Mouse (Mus musculus): ENCODE measurements at regions not wholly inside any gene's neighbourhood (a gene's known extent, or its start where the extent isn't known, plus 50 kb on each side); places are given as distances from the start of the nearest gene placed in this dataset.

- TF ChIP-seq POLR2A (IDR thresholded peaks at IDR 0.05; ENCODE audit: low read depth, low read length) (no peak), ZC3H11A (IDR thresholded peaks at IDR 0.05; ENCODE audit: low read depth, low read length) (no peak), HCFC1 (IDR thresholded peaks at IDR 0.05; ENCODE audit: low read depth, low read length) (no peak), ZNF384 (IDR thresholded peaks at IDR 0.05; ENCODE audit: low read depth, low read length) (no peak)
Observed at GRCm38 (mm10) chr15:8785537-8785936, 75.0 kb upstream of the Slc1a3 start.
